36 mouse cellular contexts compared by ENCODE assay signal in genomic region chr1:174052981-174053380, GRCm38 (mm10). TPM values are rescaled to one million over a fixed set of nuclear protein-coding genes. Genes with fewer than 3 reads are reported as not detected.
DNase-seq lines count a peak whose midpoint lies in the region; ATAC-seq and TF ChIP-seq lines count a peak whose summit lies in the region.
"Had no signal": no experiment of that assay in that cellular context is flagged by ENCODE, and none has a peak within 500 bp of the region (broad histone marks: within the 10 kb centered on the region; RNA-seq: fewer than 3 reads in every experiment).

No protein-coding gene starts in this region.

- no peaks in the 10 kb centered on the region for H3K9me3 ChIP-seq in lung, postnatal 0 days (ENCODE audit: low read length)
- H3K9me3 ChIP-seq: embryonic facial prominence, embryonic 15.5 days; heart, embryonic 12.5 days; liver, embryonic 13.5 days; lung, embryonic 15.5 days; midbrain, embryonic 12.5 days; stomach, embryonic 15.5 days had no signal

- no peaks in the 10 kb centered on the region for H3K4me1 ChIP-seq in lung, postnatal 0 days (ENCODE audit: insufficient read depth, low read depth, low read length)
- H3K4me1 ChIP-seq in lung, adult 2 months (ENCODE audit: control insufficient read depth, insufficient read depth, low read length) = no peaks in the 10 kb centered on the region
- H3K4me1 ChIP-seq: embryonic facial prominence, embryonic 15.5 days; heart, embryonic 12.5 days; liver, embryonic 13.5 days; lung, embryonic 15.5 days; midbrain, embryonic 12.5 days; stomach, embryonic 15.5 days had no signal

- no peak overlapping the region for H3K27ac ChIP-seq in lung, postnatal 0 days (ENCODE audit: low read length)
- H3K27ac ChIP-seq: embryonic facial prominence, embryonic 15.5 days; gastrocnemius, adult 2 months; hindbrain, postnatal 0 days; liver, embryonic 13.5 days; lung, embryonic 15.5 days; midbrain, embryonic 12.5 days; stomach, embryonic 15.5 days had no signal

- WGBS in lung, postnatal 0 days = 64% methylated on average over 3 of the region's 3 CpGs
- 64% methylated on average over 3 of the region's 3 CpGs for WGBS in lung, adult 2 months

- no peak for TF ChIP-seq POLR2A in lung, adult 2 months (IDR thresholded peaks at IDR 0.05; ENCODE audit: borderline replicate concordance, extremely low read depth, low read depth, low read length)

- no peaks in the 10 kb centered on the region for H3K36me3 ChIP-seq in lung, postnatal 0 days (ENCODE audit: insufficient read depth, low read length)
- H3K36me3 ChIP-seq: embryonic facial prominence, embryonic 15.5 days; heart, embryonic 12.5 days; liver, embryonic 13.5 days; lung, embryonic 15.5 days; midbrain, embryonic 12.5 days; stomach, embryonic 15.5 days had no signal

- no peak overlapping the region for H3K9ac ChIP-seq in lung, postnatal 0 days (replicated peaks; ENCODE audit: low read depth)
- H3K9ac ChIP-seq: embryonic facial prominence, embryonic 15.5 days; heart, embryonic 12.5 days; liver, embryonic 13.5 days; lung, embryonic 15.5 days; midbrain, embryonic 12.5 days; stomach, embryonic 15.5 days had no signal

- DNase-seq in lung, postnatal 0 days (ENCODE audit: low spot score) = peak; percentile 65
- no peak for DNase-seq in lung, adult 2 months
- DNase-seq in Muller cell, postnatal 12 days (ENCODE audit: inconsistent ontology term) = peak; percentile 51
- DNase-seq in fibroblast of lung, adult 2 months (ENCODE audit: low read depth) = peak; percentile 65
- DNase-seq in telencephalon, adult 2 months (ENCODE audit: low read depth, low spot score) = peak; percentile 3
- no peak for DNase-seq in gastrocnemius, postnatal 10 days
- DNase-seq: adrenal gland, adult 8-10 months; cerebellum, adult 2 months; cerebellum, postnatal 36 days; embryo, embryonic 11 days; gastrocnemius, adult 2 months; heart, adult 11 months; heart, postnatal 10 days; kidney, adult 9 months; kidney, postnatal 14 days; liver, embryonic 13.5 days; lung, postnatal 4 days; right cerebral cortex, adult 18-20 months; right cerebral cortex, postnatal 4 days; thymus, adult 18-20 months; thymus, postnatal 4 days had no signal

- ATAC-seq in lung, postnatal 0 days = 0 out of 2 replicates have a peak, but pooled peaks have one; percentile 16
- no peak for ATAC-seq in erythroid progenitor cell, adult 5-6 weeks (replicated peaks; ENCODE audit: low FRiP score, poor library complexity, severe bottlenecking)
- ATAC-seq: hindbrain, postnatal 0 days; intestine, embryonic 16.5 days; Patski had no signal

- H3K27me3 ChIP-seq in lung, postnatal 0 days (replicated peaks; ENCODE audit: insufficient read depth, low read length) = no peaks in the 10 kb centered on the region
- H3K27me3 ChIP-seq: embryonic facial prominence, embryonic 15.5 days; heart, embryonic 12.5 days; liver, embryonic 13.5 days; lung, embryonic 15.5 days; midbrain, embryonic 12.5 days; Patski; stomach, embryonic 15.5 days had no signal

- H3K4me2 ChIP-seq in lung, postnatal 0 days (replicated peaks; ENCODE audit: low read depth, low read length) = no peak overlapping the region
- H3K4me2 ChIP-seq: embryonic facial prominence, embryonic 15.5 days; heart, embryonic 12.5 days; liver, embryonic 13.5 days; lung, embryonic 15.5 days; midbrain, embryonic 12.5 days; stomach, embryonic 15.5 days had no signal

- no peak overlapping the region for H3K4me3 ChIP-seq in lung, postnatal 0 days (ENCODE audit: low read depth, low read length)
- no peak overlapping the region for H3K4me3 ChIP-seq in lung, adult 2 months (replicated peaks; ENCODE audit: extremely low read depth, low read depth, low read length)
- H3K4me3 ChIP-seq: embryonic facial prominence, embryonic 15.5 days; gastrocnemius, adult 2 months; heart, embryonic 12.5 days; liver, embryonic 13.5 days; lung, embryonic 15.5 days; midbrain, embryonic 12.5 days; stomach, embryonic 15.5 days had no signal

- no peak for TF ChIP-seq EP300 in lung, postnatal 0 days (IDR thresholded peaks at IDR 0.05)

- no peak for TF ChIP-seq CTCF in lung, postnatal 0 days (IDR thresholded peaks at IDR 0.05)
- TF ChIP-seq CTCF in lung, adult 2 months (IDR thresholded peaks at IDR 0.05; ENCODE audit: insufficient read depth, low read length) = no peak

RNA-seq across cellular contexts. Expression of gene Olfr432, which starts 4.0 kb away (rescaled TPM):
- not detected in 2 replicates for polyA plus RNA-seq in lung, postnatal 0 days (2015; fragmentation: Nextera tagmentation; extraction: Ambion mirVana)
- 0.69 TPM in 1 of 2 replicates, not detected in the other for polyA plus RNA-seq in lung, adult 2 months (2012; rRNA removed)
- total RNA-seq in gastrocnemius, postnatal 10 days (2021) = not detected
- total RNA-seq in erythroid progenitor cell, adult 5-6 weeks (2015; ENCODE audit: low replicate concordance) = not detected in 2 replicates
- not detected in 2 replicates for total RNA-seq in erythroid progenitor cell, adult 5-6 weeks (2017; ENCODE audit: low replicate concordance)
- total RNA-seq: adrenal gland, adult 8-10 months; gastrocnemius, adult 2 months; heart, postnatal 10 days; hindbrain, postnatal 0 days; layer of hippocampus, adult 18-20 months; left cerebral cortex, postnatal 36 days had no signal
- polyA plus RNA-seq: cerebellum, adult 2 months; embryonic facial prominence, embryonic 15.5 days; forebrain, embryonic 11.5 days; heart, embryonic 12.5 days; hindbrain, embryonic 11.5 days; hindbrain, postnatal 0 days; intestine, embryonic 16.5 days; limb, embryonic 14.5 days; liver, embryonic 13.5 days; lung, embryonic 15.5 days; midbrain, embryonic 12.5 days; neural tube, embryonic 14.5 days; Patski; stomach, embryonic 15.5 days had no signal

RNA-seq across cellular contexts. Expression of gene Olfr433, which starts 12.5 kb away (rescaled TPM):
- polyA plus RNA-seq in lung, postnatal 0 days (2015; fragmentation: Nextera tagmentation; extraction: Ambion mirVana) = not detected in 2 replicates
- 0.08 and 0.34 TPM in 2 replicates for polyA plus RNA-seq in lung, adult 2 months (2012; rRNA removed)
- not detected for total RNA-seq in gastrocnemius, postnatal 10 days (2021)
- not detected in 2 replicates for total RNA-seq in erythroid progenitor cell, adult 5-6 weeks (2015; ENCODE audit: low replicate concordance)
- not detected in 2 replicates for total RNA-seq in erythroid progenitor cell, adult 5-6 weeks (2017; ENCODE audit: low replicate concordance)
- total RNA-seq: adrenal gland, adult 8-10 months; gastrocnemius, adult 2 months; heart, postnatal 10 days; hindbrain, postnatal 0 days; layer of hippocampus, adult 18-20 months; left cerebral cortex, postnatal 36 days had no signal
- polyA plus RNA-seq: cerebellum, adult 2 months; embryonic facial prominence, embryonic 15.5 days; forebrain, embryonic 11.5 days; hindbrain, embryonic 11.5 days; hindbrain, postnatal 0 days; intestine, embryonic 16.5 days; limb, embryonic 14.5 days; lung, embryonic 15.5 days; midbrain, embryonic 12.5 days; neural tube, embryonic 14.5 days; Patski had no signal

RNA-seq across cellular contexts. Expression of gene Olfr430, which starts 13.4 kb away (rescaled TPM):
- not detected in 2 replicates for polyA plus RNA-seq in lung, postnatal 0 days (2015; fragmentation: Nextera tagmentation; extraction: Ambion mirVana)
- not detected in 2 replicates for polyA plus RNA-seq in lung, adult 2 months (2012; rRNA removed)
- total RNA-seq in gastrocnemius, postnatal 10 days (2021) = not detected
- total RNA-seq in erythroid progenitor cell, adult 5-6 weeks (2015; ENCODE audit: low replicate concordance) = not detected in 2 replicates
- not detected in 2 replicates for total RNA-seq in erythroid progenitor cell, adult 5-6 weeks (2017; ENCODE audit: low replicate concordance)
- total RNA-seq: adrenal gland, adult 8-10 months; gastrocnemius, adult 2 months; heart, postnatal 10 days; hindbrain, postnatal 0 days; layer of hippocampus, adult 18-20 months; left cerebral cortex, postnatal 36 days had no signal
- polyA plus RNA-seq: cerebellum, adult 2 months; forebrain, embryonic 11.5 days; heart, embryonic 12.5 days; hindbrain, embryonic 11.5 days; hindbrain, postnatal 0 days; intestine, embryonic 16.5 days; limb, embryonic 14.5 days; liver, embryonic 13.5 days; lung, embryonic 15.5 days; midbrain, embryonic 12.5 days; neural tube, embryonic 14.5 days; Patski; stomach, embryonic 15.5 days had no signal

RNA-seq across cellular contexts. Expression of gene Ifi205, which starts 21.4 kb away (rescaled TPM):
- polyA plus RNA-seq in lung, postnatal 0 days (2015; fragmentation: Nextera tagmentation; extraction: Ambion mirVana) = 0.33 and 0.37 TPM in 2 replicates
- 0.80 and 0.89 TPM in 2 replicates for polyA plus RNA-seq in lung, adult 2 months (2012; rRNA removed)
- 1 to 10 TPM; 1.7 to 2.3 TPM for total RNA-seq in gastrocnemius, postnatal 10 days (2021)
- 1.3 and 4.7 TPM in 2 replicates for total RNA-seq in erythroid progenitor cell, adult 5-6 weeks (2015; ENCODE audit: low replicate concordance)
- 5.5 TPM in 1 of 2 replicates, not detected in the other for total RNA-seq in erythroid progenitor cell, adult 5-6 weeks (2017; ENCODE audit: low replicate concordance)
- total RNA-seq: hindbrain, postnatal 0 days; layer of hippocampus, adult 18-20 months; left cerebral cortex, postnatal 36 days had no signal
- polyA plus RNA-seq: cerebellum, adult 2 months; forebrain, embryonic 11.5 days; hindbrain, embryonic 11.5 days; hindbrain, postnatal 0 days; neural tube, embryonic 14.5 days had no signal

RNA-seq across cellular contexts. Expression of gene Olfr429, which starts 31.1 kb away (rescaled TPM):
- not detected in 2 replicates for polyA plus RNA-seq in lung, postnatal 0 days (2015; fragmentation: Nextera tagmentation; extraction: Ambion mirVana)
- polyA plus RNA-seq in lung, adult 2 months (2012; rRNA removed) = not detected in 2 replicates
- total RNA-seq in gastrocnemius, postnatal 10 days (2021) = not detected
- not detected in 2 replicates for total RNA-seq in erythroid progenitor cell, adult 5-6 weeks (2015; ENCODE audit: low replicate concordance)
- not detected in 2 replicates for total RNA-seq in erythroid progenitor cell, adult 5-6 weeks (2017; ENCODE audit: low replicate concordance)
- total RNA-seq: adrenal gland, adult 8-10 months; gastrocnemius, adult 2 months; heart, postnatal 10 days; hindbrain, postnatal 0 days; layer of hippocampus, adult 18-20 months; left cerebral cortex, postnatal 36 days had no signal
- polyA plus RNA-seq: cerebellum, adult 2 months; forebrain, embryonic 11.5 days; heart, embryonic 12.5 days; hindbrain, embryonic 11.5 days; hindbrain, postnatal 0 days; intestine, embryonic 16.5 days; limb, embryonic 14.5 days; liver, embryonic 13.5 days; lung, embryonic 15.5 days; midbrain, embryonic 12.5 days; neural tube, embryonic 14.5 days; Patski; stomach, embryonic 15.5 days had no signal

Comparison
In these comparisons a context has a peak if more than half of its experiments do, and no peak if none do; other contexts are left out.
1. DNase-seq: peak in lung, postnatal 0 days (single experiment), Muller cell, postnatal 12 days (single experiment), fibroblast of lung, adult 2 months (single experiment) and telencephalon, adult 2 months (single experiment); none in lung, adult 2 months (single experiment) and gastrocnemius, postnatal 10 days (single experiment).